Mouse (Mus musculus): Measurements from ENCODE around the gene Sept9. TPM values are rescaled to one million over a fixed set of nuclear protein-coding genes. Genes with fewer than 3 reads are reported as not detected.

The Sept9 gene
- polyA plus RNA-seq, 1 experiment from 2014 or later: 186 TPM

DNA sequence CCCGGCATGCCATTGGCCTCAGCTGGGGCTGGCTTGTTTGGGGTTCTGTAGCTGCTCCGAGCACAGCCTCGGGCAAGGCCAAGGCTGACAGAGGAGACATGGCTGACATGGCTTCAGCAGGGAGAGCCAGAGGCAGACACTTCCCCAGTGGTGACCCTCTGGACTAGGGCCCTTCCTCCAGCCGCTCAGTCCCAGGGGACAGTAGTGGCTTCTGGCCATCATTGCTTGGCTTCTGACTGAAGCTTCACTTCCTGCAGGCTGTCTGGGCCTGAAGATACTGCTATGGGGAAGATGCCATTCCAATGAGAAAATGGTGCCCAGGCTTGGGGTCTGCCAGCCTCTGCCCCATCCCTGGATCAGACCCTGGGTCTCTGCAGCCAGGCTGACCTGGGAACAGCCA lies 154.6 kb downstream of the Sept9 start:
- 95% methylated on average over 4 of the region's 4 CpGs for WGBS
- Histone ChIP-seq H3K36me3 (peaks cover 89% of the 10 kb centered on the region), H3K9me3 (replicated peaks) (no peaks in the 10 kb centered on the region), H3K27me3 (ENCODE audit: low read depth, poor library complexity, severe bottlenecking) (no peaks in the 10 kb centered on the region), H3K4me1 (peaks cover 18% of the 10 kb centered on the region), H3K27ac (replicated peaks) (no peak overlapping the region), H3K4me3 (no peak overlapping the region)
- DNase-seq (ENCODE audit: low spot score): no peak

GRCm38 (mm10) chr11:117356937-117357336 lies 157.5 kb downstream of the Sept9 start:
- no peaks in the 10 kb centered on the region for H3K27me3 ChIP-seq (ENCODE audit: low read depth, poor library complexity, severe bottlenecking)
- 84% methylated on average over 3 of the region's 3 CpGs for WGBS
- no peaks in the 10 kb centered on the region for H3K4me1 ChIP-seq
- no peak overlapping the region for H3K27ac ChIP-seq (replicated peaks)
- H3K36me3 ChIP-seq: peaks cover 98% of the 10 kb centered on the region
- H3K9me3 ChIP-seq (replicated peaks): no peaks in the 10 kb centered on the region
- no peak overlapping the region for H3K4me3 ChIP-seq
- DNase-seq (ENCODE audit: low spot score): no peak

- H3K36me3 ChIP-seq: peaks cover 98% of the 10 kb centered on the region
- no peaks in the 10 kb centered on the region for H3K9me3 ChIP-seq (replicated peaks)
- WGBS: 32% methylated on average over 8 of the region's 8 CpGs
- no peak overlapping the region for H3K4me3 ChIP-seq
- H3K27ac ChIP-seq (replicated peaks): 0 out of 2 replicates have a peak overlapping the region, but pooled peaks have one; percentile 0
- no peaks in the 10 kb centered on the region for H3K27me3 ChIP-seq (ENCODE audit: low read depth, poor library complexity, severe bottlenecking)
- peak; percentile 92 for DNase-seq (ENCODE audit: low spot score)
- H3K4me1 ChIP-seq: no peaks in the 10 kb centered on the region
These were observed 158.6 kb downstream of the Sept9 start for GRCm38 (mm10) chr11:117357916-117358639.

GRCm38 (mm10) chr11:117359161-117359560 lies 159.7 kb downstream of the Sept9 start:
- Histone ChIP-seq H3K36me3 (peaks cover 92% of the 10 kb centered on the region), H3K4me3 (no peak overlapping the region), H3K9me3 (replicated peaks) (no peaks in the 10 kb centered on the region), H3K27ac (replicated peaks) (no peak overlapping the region), H3K27me3 (ENCODE audit: low read depth, poor library complexity, severe bottlenecking) (no peaks in the 10 kb centered on the region), H3K4me1 (peaks cover 3% of the 10 kb centered on the region; the same call in 1 of the 2 replicates)
- no peak for DNase-seq (ENCODE audit: low spot score)
- WGBS: 87% methylated on average over 10 of the region's 10 CpGs

- no peak overlapping the region for H3K4me3 ChIP-seq
- H3K4me1 ChIP-seq: peaks cover 3% of the 10 kb centered on the region; the same call in 1 of the 2 replicates
- WGBS: 67% methylated on average over 5 of the region's 5 CpGs
- H3K36me3 ChIP-seq: peaks cover 85% of the 10 kb centered on the region
- DNase-seq (ENCODE audit: low spot score): peak; percentile 63
- H3K9me3 ChIP-seq (replicated peaks): no peaks in the 10 kb centered on the region
- no peaks in the 10 kb centered on the region for H3K27me3 ChIP-seq (ENCODE audit: low read depth, poor library complexity, severe bottlenecking)
- H3K27ac ChIP-seq (replicated peaks): no peak overlapping the region
These were observed 160.4 kb downstream of the Sept9 start for GRCm38 (mm10) chr11:117359870-117360269.

DNA sequence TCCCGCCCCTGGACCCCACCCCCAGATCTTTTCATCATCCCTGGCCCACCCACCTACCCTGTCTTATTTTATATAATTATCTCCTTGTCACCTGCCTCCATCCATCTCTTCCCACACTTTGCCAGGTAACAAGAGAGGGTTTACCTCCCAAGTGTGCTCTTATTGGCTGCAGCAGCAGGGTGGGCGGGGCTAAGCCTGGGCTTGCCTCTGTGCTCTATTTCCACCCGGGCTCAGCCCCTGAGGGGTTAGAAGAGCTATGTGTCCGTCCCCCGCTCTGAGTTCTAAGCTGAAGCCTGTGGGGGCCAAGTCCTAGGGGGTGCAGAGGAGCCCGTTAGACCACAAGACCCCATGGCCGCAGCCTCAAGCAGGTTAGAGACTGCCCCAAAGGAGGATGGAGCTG lies 161.1 kb downstream of the Sept9 start:
- Histone ChIP-seq H3K27me3 (ENCODE audit: low read depth, poor library complexity, severe bottlenecking) (no peaks in the 10 kb centered on the region), H3K36me3 (peaks cover 78% of the 10 kb centered on the region), H3K4me1 (peaks cover 3% of the 10 kb centered on the region; the same call in 1 of the 2 replicates), H3K4me3 (no peak overlapping the region), H3K9me3 (replicated peaks) (no peaks in the 10 kb centered on the region), H3K27ac (replicated peaks) (no peak overlapping the region)
- 79% methylated on average over 7 of the region's 7 CpGs for WGBS
- no peak for DNase-seq (ENCODE audit: low spot score)

DNA sequence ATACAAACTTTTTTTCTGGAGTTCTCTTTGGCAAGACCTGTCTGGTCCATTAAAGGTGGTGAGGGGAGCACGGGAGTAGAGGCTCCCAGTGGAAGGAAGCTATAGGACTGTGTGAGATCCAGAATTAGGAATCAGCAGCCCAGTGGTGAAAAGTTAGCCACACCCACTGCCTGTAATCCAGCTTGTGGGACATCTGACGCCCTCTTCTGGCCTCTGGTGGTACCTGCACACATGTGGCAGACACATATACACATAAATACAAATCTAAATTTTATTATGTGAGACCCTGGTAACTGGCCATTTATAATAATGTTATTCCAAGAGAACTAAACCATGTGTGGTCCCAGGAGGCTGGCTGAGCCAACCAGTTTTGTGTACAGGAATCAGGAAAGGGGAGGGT lies 162.8 kb downstream of the Sept9 start:
- Histone ChIP-seq H3K9me3 (replicated peaks) (no peaks in the 10 kb centered on the region), H3K27ac (replicated peaks) (no peak overlapping the region), H3K27me3 (ENCODE audit: low read depth, poor library complexity, severe bottlenecking) (no peaks in the 10 kb centered on the region), H3K36me3 (peaks cover 60% of the 10 kb centered on the region), H3K4me1 (peaks cover 3% of the 10 kb centered on the region; the same call in 1 of the 2 replicates), H3K4me3 (no peak overlapping the region)
- DNase-seq (ENCODE audit: low spot score): no peak
- WGBS: 90% methylated on average over 2 of the region's 2 CpGs

- DNase-seq (ENCODE audit: low spot score): no peak
- Histone ChIP-seq H3K4me3 (no peak overlapping the region), H3K27ac (replicated peaks) (no peak overlapping the region; the same call in 1 of the 2 replicates), H3K27me3 (ENCODE audit: low read depth, poor library complexity, severe bottlenecking) (no peaks in the 10 kb centered on the region), H3K4me1 (peaks cover 3% of the 10 kb centered on the region; the same call in 1 of the 2 replicates), H3K36me3 (peaks cover 46% of the 10 kb centered on the region), H3K9me3 (replicated peaks) (no peaks in the 10 kb centered on the region)
- 68% methylated on average over 3 of the region's 3 CpGs for WGBS
These were observed 164.5 kb downstream of the Sept9 start for GRCm38 (mm10) chr11:117363918-117364317.

DNA sequence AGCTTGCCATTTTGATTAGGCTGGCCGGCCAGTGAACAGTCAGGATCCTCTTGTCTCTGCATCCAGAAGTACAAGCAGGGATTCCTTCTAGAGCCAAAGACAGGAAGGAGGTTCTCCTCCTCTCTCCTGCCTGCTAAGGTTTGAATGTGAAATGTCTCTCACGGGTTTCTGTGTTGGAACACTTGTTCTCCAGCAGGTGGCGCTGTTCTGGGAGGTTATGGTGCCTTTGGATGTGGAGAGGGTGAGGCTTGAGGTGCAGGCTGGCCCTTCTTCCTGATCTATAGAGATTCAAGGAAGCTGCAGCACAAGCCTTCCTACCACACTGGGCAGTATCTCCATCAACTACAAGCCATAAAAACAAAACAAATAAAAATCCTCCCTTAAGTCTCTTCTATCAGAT lies 167.0 kb downstream of the Sept9 start:
- H3K36me3 ChIP-seq: peaks cover 21% of the 10 kb centered on the region
- WGBS: 21% methylated on average over 3 of the region's 3 CpGs
- H3K4me3 ChIP-seq: no peak overlapping the region
- no peaks in the 10 kb centered on the region for H3K9me3 ChIP-seq (replicated peaks)
- H3K27me3 ChIP-seq (ENCODE audit: low read depth, poor library complexity, severe bottlenecking): no peaks in the 10 kb centered on the region
- H3K27ac ChIP-seq (replicated peaks): no peak overlapping the region
- DNase-seq (ENCODE audit: low spot score): peak; percentile 46
- H3K4me1 ChIP-seq: peaks cover 14% of the 10 kb centered on the region

DNA sequence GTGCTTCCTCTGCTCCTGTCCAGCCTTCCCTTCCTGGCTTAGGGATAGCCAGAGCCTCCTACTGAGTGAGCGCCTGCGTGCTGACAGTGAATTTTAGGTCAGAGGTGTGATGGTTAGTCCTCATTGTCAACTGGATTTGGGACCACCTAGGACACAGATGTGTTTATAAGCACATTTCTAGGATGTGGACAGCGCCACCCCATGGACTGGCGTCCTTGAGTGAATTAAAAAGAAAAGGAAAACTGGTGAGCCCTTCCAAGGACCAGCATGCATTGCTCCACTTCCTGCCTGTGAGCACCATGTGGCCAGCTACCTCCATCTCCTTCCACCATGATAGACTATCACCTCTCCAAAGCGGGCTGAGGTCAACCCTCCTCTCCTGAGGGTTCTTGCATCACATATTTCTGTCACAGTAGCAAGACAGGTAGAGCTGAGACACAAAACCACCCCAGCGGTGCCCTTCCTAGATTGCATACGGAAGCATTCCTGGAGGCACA lies 167.4 kb downstream of the Sept9 start:
- 76% methylated on average over 7 of the region's 7 CpGs for WGBS
- no peak for DNase-seq (ENCODE audit: low spot score)
- Histone ChIP-seq H3K27ac (replicated peaks) (no peak overlapping the region), H3K36me3 (peaks cover 16% of the 10 kb centered on the region), H3K9me3 (replicated peaks) (no peaks in the 10 kb centered on the region), H3K4me1 (peaks cover 19% of the 10 kb centered on the region), H3K4me3 (no peak overlapping the region), H3K27me3 (ENCODE audit: low read depth, poor library complexity, severe bottlenecking) (no peaks in the 10 kb centered on the region)

DNA sequence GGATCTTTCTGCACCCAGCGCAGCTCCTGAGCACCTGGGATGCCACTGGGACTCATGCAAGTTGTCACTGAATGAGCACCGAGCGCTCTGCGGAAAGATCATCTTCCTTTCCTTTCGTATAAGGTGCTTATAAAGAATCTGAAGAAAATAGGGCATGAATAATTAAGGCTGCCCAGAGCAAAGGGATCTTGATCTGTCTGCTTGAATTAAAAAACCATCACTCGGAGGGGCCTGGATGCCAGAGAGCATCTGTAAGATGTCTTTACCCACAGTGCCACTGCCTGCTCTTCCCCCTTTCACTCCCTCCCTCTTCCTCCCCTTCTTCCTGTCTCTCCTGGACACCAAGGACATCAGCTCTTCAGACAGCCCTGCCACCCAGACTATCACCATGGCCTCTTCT lies 168.5 kb downstream of the Sept9 start:
- peaks cover 6% of the 10 kb centered on the region for H3K36me3 ChIP-seq
- WGBS: 91% methylated on average over 6 of the region's 6 CpGs
- no peak overlapping the region for H3K4me3 ChIP-seq
- H3K9me3 ChIP-seq (replicated peaks): no peaks in the 10 kb centered on the region
- H3K4me1 ChIP-seq: peaks cover 25% of the 10 kb centered on the region
- no peaks in the 10 kb centered on the region for H3K27me3 ChIP-seq (ENCODE audit: low read depth, poor library complexity, severe bottlenecking)
- DNase-seq (ENCODE audit: low spot score): no peak
- H3K27ac ChIP-seq (replicated peaks): no peak overlapping the region

- DNase-seq (ENCODE audit: low spot score): no peak
- H3K27me3 ChIP-seq (ENCODE audit: low read depth, poor library complexity, severe bottlenecking): peaks cover 5% of the 10 kb centered on the region
- H3K4me3 ChIP-seq: no peak overlapping the region
- peaks cover 34% of the 10 kb centered on the region for H3K4me1 ChIP-seq
- H3K9me3 ChIP-seq (replicated peaks): no peaks in the 10 kb centered on the region
- no peaks in the 10 kb centered on the region for H3K36me3 ChIP-seq
- WGBS: 85% methylated on average over 5 of the region's 5 CpGs
- no peak overlapping the region for H3K27ac ChIP-seq (replicated peaks)
These were observed 169.9 kb downstream of the Sept9 start for GRCm38 (mm10) chr11:117369347-117369746.

GRCm38 (mm10) chr11:117370262-117370850 lies 170.9 kb downstream of the Sept9 start:
- DNase-seq (ENCODE audit: low spot score): no peak
- H3K36me3 ChIP-seq: no peaks in the 10 kb centered on the region
- H3K27ac ChIP-seq (replicated peaks): no peak overlapping the region
- peaks cover 38% of the 10 kb centered on the region for H3K4me1 ChIP-seq
- no peak overlapping the region for H3K4me3 ChIP-seq
- 75% methylated on average over 5 of the region's 5 CpGs for WGBS
- no peaks in the 10 kb centered on the region for H3K9me3 ChIP-seq (replicated peaks)
- peaks cover 9% of the 10 kb centered on the region for H3K27me3 ChIP-seq (ENCODE audit: low read depth, poor library complexity, severe bottlenecking)

All from midbrain, embryonic 10.5 days (tissue).